Mouse (Mus musculus): ENCODE data around the gene Jakmip3. TPM values are rescaled to one million over a fixed set of nuclear protein-coding genes. Genes with fewer than 3 reads are reported as not detected.

Gene Jakmip3
- polyA plus RNA-seq, 1 experiment from 2014 or later, result not detected

- H3K27me3 ChIP-seq (replicated peaks), result peaks cover 6% of the 10 kb centered on the region; the same call in 1 of the 2 replicates
- no peak overlapping the region for H3K4me3 ChIP-seq
- WGBS, result 63% methylated on average over 10 of the region's 10 CpGs
These were observed 160.8 kb downstream of the Jakmip3 start for GRCm38 (mm10) chr7:139101286-139101804.

GRCm38 (mm10) chr7:139101826-139102225 is 161.3 kb downstream of the Jakmip3 start:
- Histone ChIP-seq H3K4me2 (no peak overlapping the region), H3K9ac (no peak overlapping the region), H3K4me1 (no peaks in the 10 kb centered on the region), H3K36me3 (no peaks in the 10 kb centered on the region), H3K27me3 (replicated peaks) (0 out of 2 replicates have a peak, but pooled peaks cover 6% of the 10 kb centered on the region), H3K9me3 (no peaks in the 10 kb centered on the region), H3K4me3 (no peak overlapping the region), H3K27ac (replicated peaks) (no peak overlapping the region)
- ATAC-seq (ENCODE audit: extremely low read depth, insufficient number of reproducible peaks, low FRiP score, low TSS enrichment), result no peak
- WGBS, result 67% methylated on average over 3 of the region's 3 CpGs

More at GRCm38 (mm10) chr7:139101286-139101804, 160.8 kb downstream of the Jakmip3 start:
- no peak for ATAC-seq (ENCODE audit: extremely low read depth, insufficient number of reproducible peaks, low FRiP score, low TSS enrichment)
- Histone ChIP-seq H3K27ac (replicated peaks) (no peak overlapping the region), H3K9ac (no peak overlapping the region), H3K36me3 (no peaks in the 10 kb centered on the region), H3K9me3 (no peaks in the 10 kb centered on the region), H3K4me1 (no peaks in the 10 kb centered on the region), H3K4me2 (no peak overlapping the region)

- Histone ChIP-seq H3K4me3 (no peak overlapping the region), H3K9ac (no peak overlapping the region), H3K27me3 (replicated peaks) (peaks cover 6% of the 10 kb centered on the region; the same call in 1 of the 2 replicates), H3K27ac (replicated peaks) (no peak overlapping the region), H3K4me1 (peaks cover 7% of the 10 kb centered on the region; the same call in 1 of the 2 replicates), H3K9me3 (no peaks in the 10 kb centered on the region), H3K36me3 (no peaks in the 10 kb centered on the region), H3K4me2 (no peak overlapping the region)
- 62% methylated on average over 10 of the region's 10 CpGs for WGBS
- no peak for ATAC-seq (ENCODE audit: extremely low read depth, insufficient number of reproducible peaks, low FRiP score, low TSS enrichment)
These were observed 163.4 kb downstream of the Jakmip3 start for GRCm38 (mm10) chr7:139103960-139104381.

- WGBS, result 70% methylated on average over 5 of the region's 5 CpGs
- Histone ChIP-seq H3K9me3 (no peaks in the 10 kb centered on the region), H3K4me2 (no peak overlapping the region), H3K27me3 (replicated peaks) (peaks cover 6% of the 10 kb centered on the region; the same call in 1 of the 2 replicates), H3K4me1 (peaks cover 7% of the 10 kb centered on the region; the same call in 1 of the 2 replicates), H3K36me3 (no peaks in the 10 kb centered on the region), H3K4me3 (no peak overlapping the region), H3K27ac (replicated peaks) (no peak overlapping the region), H3K9ac (no peak overlapping the region)
- ATAC-seq (ENCODE audit: extremely low read depth, insufficient number of reproducible peaks, low FRiP score, low TSS enrichment), result no peak
These were observed 164.5 kb downstream of the Jakmip3 start for GRCm38 (mm10) chr7:139105076-139105475.

- no peak overlapping the region for H3K27ac ChIP-seq (replicated peaks)
- H3K9ac ChIP-seq, result no peak overlapping the region
- ATAC-seq (ENCODE audit: extremely low read depth, insufficient number of reproducible peaks, low FRiP score, low TSS enrichment), result no peak
- WGBS, result 74% methylated on average over 7 of the region's 7 CpGs
- peaks cover 6% of the 10 kb centered on the region; the same call in 1 of the 2 replicates for H3K27me3 ChIP-seq (replicated peaks)
- H3K4me3 ChIP-seq, result no peak overlapping the region
- no peaks in the 10 kb centered on the region for H3K36me3 ChIP-seq
- peaks cover 7% of the 10 kb centered on the region; the same call in 1 of the 2 replicates for H3K4me1 ChIP-seq
- H3K4me2 ChIP-seq, result no peak overlapping the region
- H3K9me3 ChIP-seq, result no peaks in the 10 kb centered on the region
These were observed 165.2 kb downstream of the Jakmip3 start for GRCm38 (mm10) chr7:139105705-139106104.

- Histone ChIP-seq H3K4me3 (no peak overlapping the region), H3K36me3 (no peaks in the 10 kb centered on the region), H3K9ac (no peak overlapping the region), H3K4me1 (peaks cover 7% of the 10 kb centered on the region; the same call in 1 of the 2 replicates), H3K27me3 (replicated peaks) (no peaks in the 10 kb centered on the region; the same call in 1 of the 2 replicates), H3K27ac (replicated peaks) (no peak overlapping the region), H3K4me2 (no peak overlapping the region), H3K9me3 (no peaks in the 10 kb centered on the region)
- 79% methylated on average over 9 of the region's 9 CpGs for WGBS
- ATAC-seq (ENCODE audit: extremely low read depth, insufficient number of reproducible peaks, low FRiP score, low TSS enrichment), result no peak
These were observed 167.5 kb downstream of the Jakmip3 start for GRCm38 (mm10) chr7:139107908-139108650.

- Histone ChIP-seq H3K9me3 (no peaks in the 10 kb centered on the region), H3K4me3 (no peak overlapping the region), H3K36me3 (no peaks in the 10 kb centered on the region), H3K4me1 (no peaks in the 10 kb centered on the region), H3K27me3 (replicated peaks) (peaks cover 34% of the 10 kb centered on the region), H3K4me2 (no peak overlapping the region), H3K27ac (replicated peaks) (no peak overlapping the region), H3K9ac (no peak overlapping the region)
- ATAC-seq (ENCODE audit: extremely low read depth, insufficient number of reproducible peaks, low FRiP score, low TSS enrichment), result no peak
- WGBS, result 38% methylated on average over 13 of the region's 13 CpGs
These were observed 178.7 kb downstream of the Jakmip3 start for GRCm38 (mm10) chr7:139119152-139119774.

GRCm38 (mm10) chr7:139119775-139120153 is 179.2 kb downstream of the Jakmip3 start:
- no peak for ATAC-seq (ENCODE audit: extremely low read depth, insufficient number of reproducible peaks, low FRiP score, low TSS enrichment)
- Histone ChIP-seq H3K4me1 (no peaks in the 10 kb centered on the region), H3K27ac (replicated peaks) (no peak overlapping the region), H3K9me3 (no peaks in the 10 kb centered on the region), H3K4me3 (no peak overlapping the region), H3K36me3 (no peaks in the 10 kb centered on the region), H3K27me3 (replicated peaks) (peaks cover 34% of the 10 kb centered on the region), H3K9ac (no peak overlapping the region), H3K4me2 (no peak overlapping the region)
- 40% methylated on average over 2 of the region's 2 CpGs for WGBS

- no peaks in the 10 kb centered on the region for H3K36me3 ChIP-seq
- 82% methylated on average over 4 of the region's 4 CpGs for WGBS
- no peaks in the 10 kb centered on the region for H3K9me3 ChIP-seq
- H3K27ac ChIP-seq (replicated peaks), result no peak overlapping the region
- no peak overlapping the region for H3K9ac ChIP-seq
- H3K27me3 ChIP-seq (replicated peaks), result peaks cover 37% of the 10 kb centered on the region
- H3K4me3 ChIP-seq, result no peak overlapping the region
- ATAC-seq (ENCODE audit: extremely low read depth, insufficient number of reproducible peaks, low FRiP score, low TSS enrichment), result no peak
- peaks cover 8% of the 10 kb centered on the region; the same call in 1 of the 2 replicates for H3K4me1 ChIP-seq
- H3K4me2 ChIP-seq, result no peak overlapping the region
These were observed 185.4 kb downstream of the Jakmip3 start for GRCm38 (mm10) chr7:139125881-139126280.

- peaks cover 31% of the 10 kb centered on the region for H3K27me3 ChIP-seq (replicated peaks)
- no peak overlapping the region for H3K27ac ChIP-seq (replicated peaks)
- H3K9ac ChIP-seq, result no peak overlapping the region
- ATAC-seq (ENCODE audit: extremely low read depth, insufficient number of reproducible peaks, low FRiP score, low TSS enrichment), result no peak
- H3K4me3 ChIP-seq, result no peak overlapping the region
- no peaks in the 10 kb centered on the region for H3K36me3 ChIP-seq
- no peak overlapping the region for H3K4me2 ChIP-seq
- H3K4me1 ChIP-seq, result peaks cover 8% of the 10 kb centered on the region; the same call in 1 of the 2 replicates
- no peaks in the 10 kb centered on the region for H3K9me3 ChIP-seq
- WGBS, result 70% methylated on average over 7 of the region's 7 CpGs
These were observed 186.0 kb downstream of the Jakmip3 start for GRCm38 (mm10) chr7:139126549-139126948.

- peaks cover 8% of the 10 kb centered on the region; the same call in 1 of the 2 replicates for H3K4me1 ChIP-seq
- WGBS, result 61% methylated on average over 4 of the region's 4 CpGs
- H3K9me3 ChIP-seq, result no peaks in the 10 kb centered on the region
- H3K4me2 ChIP-seq, result no peak overlapping the region
- H3K4me3 ChIP-seq, result no peak overlapping the region
- H3K27ac ChIP-seq (replicated peaks), result no peak overlapping the region
- no peaks in the 10 kb centered on the region for H3K36me3 ChIP-seq
- ATAC-seq (ENCODE audit: extremely low read depth, insufficient number of reproducible peaks, low FRiP score, low TSS enrichment), result no peak
- peaks cover 17% of the 10 kb centered on the region for H3K27me3 ChIP-seq (replicated peaks)
- H3K9ac ChIP-seq, result no peak overlapping the region
These were observed 188.5 kb downstream of the Jakmip3 start for GRCm38 (mm10) chr7:139128994-139129393.

All from heart, embryonic 13.5 days (tissue).